Mouse (Mus musculus) urinary bladder, postnatal 4 days (tissue): Measurements from ENCODE around the gene Acss2.

Experiments
- DNase-seq, 2 experiments: peaks; one replicate each; pipeline ENCODE4 v3.0.0; 2021 to 2022; ENCODE audit warnings: low spot score in 2 of 2

Acss2 gene

DNA sequence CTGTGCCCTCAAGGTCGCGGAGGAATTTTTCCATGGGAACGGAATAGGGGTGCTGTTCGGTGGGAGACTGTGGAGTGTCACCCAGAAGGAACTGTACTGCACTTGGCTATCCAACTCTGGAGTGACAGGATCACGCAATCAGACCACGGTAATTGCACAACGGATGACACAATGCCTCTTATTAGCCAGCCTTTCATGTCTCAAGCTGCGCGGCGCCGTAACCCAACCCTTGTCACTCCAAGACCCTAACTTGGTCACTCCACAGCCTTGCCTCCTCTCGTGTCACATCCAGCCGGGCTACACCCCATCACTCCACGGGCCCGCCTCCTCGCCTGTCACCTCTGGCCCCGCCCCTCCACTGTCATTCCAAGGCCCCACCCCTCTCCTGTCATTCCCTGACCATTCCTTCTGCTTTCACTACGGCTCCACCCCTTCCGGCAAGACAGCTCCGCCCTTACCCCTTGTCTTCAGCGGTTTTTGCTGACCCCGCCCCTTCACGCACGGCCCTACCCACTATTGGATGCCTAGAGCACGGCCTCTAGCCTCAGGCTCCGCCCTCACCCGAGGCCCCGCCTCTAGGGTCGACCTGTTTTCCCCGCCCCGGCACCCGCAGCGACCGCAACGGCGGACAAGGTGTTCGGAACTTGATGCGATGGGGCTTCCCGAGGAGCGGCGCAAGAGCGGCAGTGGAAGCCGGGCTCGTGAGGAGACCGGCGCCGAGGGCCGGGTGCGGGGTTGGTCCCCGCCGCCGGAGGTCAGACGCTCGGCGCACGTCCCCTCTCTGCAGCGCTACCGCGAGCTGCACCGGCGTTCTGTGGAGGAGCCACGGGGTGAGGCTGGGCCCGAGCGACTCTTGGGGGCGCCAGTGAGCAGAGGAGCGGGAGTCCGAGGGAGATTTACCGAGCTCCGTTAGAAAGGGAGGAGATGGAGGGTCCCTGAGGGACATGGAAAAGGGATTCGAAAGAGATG lies at the start of gene Acss2, which contains the start of gene Ggt7:
Acss2 (plus strand) TSS at position 494 of the 969 bp plus-strand sequence.
Ggt7 (minus strand) TSS at position 783 of the 969 bp plus-strand sequence.
- peak; percentile 96 to 97 for DNase-seq

DNA sequence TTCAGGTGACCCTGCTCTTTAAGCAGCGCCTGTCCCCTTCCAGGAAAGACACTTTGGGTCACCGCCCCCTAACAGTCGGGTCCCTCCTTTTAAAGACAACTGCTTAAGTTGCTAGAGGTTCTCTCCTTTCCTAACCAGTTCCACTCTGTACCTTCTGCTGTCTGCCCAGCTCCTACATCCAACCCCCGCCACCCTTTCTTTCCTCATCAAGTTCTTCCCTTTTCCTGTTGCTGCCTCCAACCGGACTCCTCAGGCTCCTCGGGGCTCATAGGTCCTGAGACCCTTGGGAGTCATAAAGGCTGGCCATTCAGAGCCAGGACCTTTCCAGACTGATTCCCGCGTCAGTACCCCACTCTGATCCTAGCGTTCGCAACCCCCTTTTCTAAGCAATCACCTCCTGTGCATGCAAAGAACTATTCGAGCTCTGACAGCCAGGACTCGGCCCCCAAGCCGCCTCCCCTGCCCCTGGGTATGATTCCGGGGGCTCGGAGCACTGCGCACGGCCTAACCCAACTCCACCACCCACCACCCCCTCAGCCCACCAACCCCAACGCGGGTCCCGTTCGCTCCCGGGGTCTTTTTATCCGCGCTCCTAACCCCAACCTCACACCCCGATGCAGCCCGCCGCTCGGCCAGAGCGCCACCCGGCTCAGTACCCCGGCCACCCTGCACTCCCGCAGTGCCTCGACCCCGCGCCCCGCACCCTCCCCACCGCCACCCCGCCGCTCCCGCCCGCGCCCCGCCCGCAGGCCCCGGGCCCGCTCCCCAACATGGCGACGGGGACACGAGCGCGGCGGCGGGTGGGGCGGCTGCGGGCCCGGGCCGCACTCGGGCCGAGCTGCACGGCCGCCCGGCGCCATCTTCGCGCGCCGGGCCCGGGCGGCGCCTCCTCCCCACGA lies 44.8 kb upstream of the Acss2 start:
- DNase-seq = peak in 1 of 2 experiments; percentile 32

DNA sequence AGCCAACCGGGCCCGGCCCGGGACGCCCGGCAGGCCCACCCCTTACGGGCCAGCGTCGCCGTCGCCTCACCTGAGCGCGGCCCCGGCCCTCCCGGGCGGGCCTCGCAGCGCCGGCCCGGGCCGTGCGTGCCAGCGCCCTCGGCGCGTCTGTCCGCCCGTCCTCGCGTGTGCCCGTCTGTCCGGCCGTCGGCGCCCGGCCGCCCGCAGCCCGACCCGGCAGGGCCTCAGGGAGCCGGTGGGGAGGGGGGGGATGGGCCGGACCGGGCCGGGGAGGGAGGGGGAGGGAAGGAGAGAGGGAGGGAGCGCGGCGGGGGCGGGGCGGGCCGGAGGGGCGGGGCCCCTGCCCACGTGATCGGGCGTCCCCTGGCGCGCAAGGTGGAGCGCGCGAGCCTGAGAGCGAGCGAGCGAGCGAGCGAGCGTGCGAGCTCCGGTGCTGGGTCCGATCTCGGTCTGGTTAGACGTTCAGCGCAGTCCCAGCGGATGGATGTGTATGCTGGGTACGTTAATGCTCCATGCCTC lies 44.1 kb upstream of the Acss2 start, which contains the start of gene Ncoa6:
Ncoa6 (minus strand) TSS at position 325 of the 519 bp plus-strand sequence.
- DNase-seq = peak; percentile 58 to 72

DNA sequence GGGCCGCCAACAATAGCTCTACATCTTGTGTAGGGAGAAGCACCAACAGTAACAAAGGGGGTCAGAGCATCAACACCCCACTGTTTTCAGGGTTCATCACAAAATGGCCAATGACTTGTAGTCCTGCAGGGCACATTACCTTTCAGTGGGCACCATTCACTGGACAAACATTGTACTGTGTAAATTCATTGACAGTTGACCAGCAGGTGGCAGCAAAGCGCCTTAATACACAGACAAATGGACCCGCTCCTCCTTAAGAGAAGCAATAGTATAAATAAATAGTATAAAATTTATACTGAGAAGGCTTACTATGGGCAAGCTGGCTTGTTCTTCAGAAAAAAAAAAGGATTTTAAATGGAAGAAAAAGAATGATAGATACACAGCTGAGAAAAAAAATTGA lies 35.7 kb upstream of the Acss2 start:
- DNase-seq = peak in 1 of 2 experiments; percentile 71

DNA sequence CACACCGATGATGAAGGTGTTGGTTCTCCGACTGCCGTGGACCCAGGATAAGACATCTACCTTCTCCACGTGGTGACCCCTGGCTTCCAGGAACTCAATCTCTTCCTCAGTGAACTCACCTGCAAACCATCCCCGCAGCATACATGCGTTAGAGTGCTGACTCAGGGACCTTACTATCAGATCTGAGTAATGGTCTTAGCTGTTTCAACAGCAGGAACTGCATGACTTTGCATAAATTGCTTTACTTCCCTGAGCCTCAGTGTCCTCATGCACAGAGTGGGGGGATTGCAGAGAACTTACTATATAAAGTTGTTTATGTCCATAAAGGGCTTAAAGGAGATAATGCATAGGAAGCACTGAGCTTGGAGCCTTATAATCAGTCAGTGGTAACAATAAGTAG lies 26.8 kb upstream of the Acss2 start:
- DNase-seq = no peak

DNA sequence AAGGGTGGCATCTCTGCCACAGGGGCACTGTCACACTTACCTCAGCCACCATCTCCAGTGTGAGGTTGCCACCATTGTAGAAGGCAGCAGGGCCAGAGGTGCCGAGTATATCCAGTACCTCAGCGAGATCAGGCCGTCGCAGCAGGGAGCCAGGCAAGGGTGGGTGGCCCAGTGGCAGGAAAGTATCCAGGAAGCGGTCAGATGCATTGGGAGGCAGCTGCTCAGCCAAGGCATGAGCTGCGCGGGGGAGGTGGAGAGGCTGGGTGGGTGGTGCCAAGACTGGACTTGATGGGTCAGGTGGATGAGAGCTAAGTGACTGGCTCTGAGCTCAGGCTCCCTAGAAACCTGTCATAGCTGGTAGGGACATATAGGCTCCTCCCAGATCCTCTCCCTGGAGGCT lies 15.2 kb upstream of the Acss2 start:
- DNase-seq = no peak

DNA sequence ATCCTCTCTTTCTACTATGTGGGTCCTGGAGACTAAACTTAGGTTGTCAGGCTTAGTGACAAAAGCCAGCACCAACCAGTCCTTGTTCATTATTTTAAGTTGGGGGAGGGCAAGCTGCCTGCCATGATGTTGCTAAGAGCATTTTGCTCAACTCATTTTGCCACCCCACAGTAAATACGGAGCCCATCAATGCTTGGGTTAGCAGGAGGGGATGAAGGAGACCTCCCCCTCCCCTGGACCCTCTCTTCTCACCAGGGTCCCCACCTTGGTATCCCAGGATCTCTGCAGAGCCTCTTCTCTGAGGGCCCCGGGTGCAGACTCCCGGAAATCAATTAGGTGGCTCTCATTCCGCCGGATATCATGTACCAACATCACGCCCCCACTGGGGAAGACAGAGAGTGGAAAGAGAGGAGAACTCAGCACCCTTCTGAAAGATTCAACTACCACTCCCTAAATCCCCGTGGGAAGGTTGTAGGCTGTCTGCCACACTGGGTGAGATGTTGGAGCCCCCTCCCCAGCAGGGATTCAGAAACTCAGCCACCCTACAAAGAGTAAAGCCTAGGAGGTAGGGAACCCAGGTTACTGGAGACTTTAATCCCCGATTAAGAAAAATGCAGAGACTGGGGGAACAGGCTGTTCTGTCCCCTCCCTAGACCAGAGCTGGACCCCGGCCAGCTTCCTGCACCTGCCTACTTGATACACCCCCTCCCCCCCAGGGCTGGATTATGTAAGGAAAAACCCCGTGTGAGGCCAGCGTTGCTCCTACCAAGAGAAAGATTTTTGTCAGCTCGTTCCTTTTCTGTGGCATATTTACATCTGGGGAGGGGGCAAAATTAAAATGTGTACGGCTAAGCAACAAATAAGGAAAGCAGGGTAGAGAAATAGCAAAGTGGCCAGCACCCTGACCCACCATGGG lies 13.1 kb upstream of the Acss2 start:
- no peak for DNase-seq

DNA sequence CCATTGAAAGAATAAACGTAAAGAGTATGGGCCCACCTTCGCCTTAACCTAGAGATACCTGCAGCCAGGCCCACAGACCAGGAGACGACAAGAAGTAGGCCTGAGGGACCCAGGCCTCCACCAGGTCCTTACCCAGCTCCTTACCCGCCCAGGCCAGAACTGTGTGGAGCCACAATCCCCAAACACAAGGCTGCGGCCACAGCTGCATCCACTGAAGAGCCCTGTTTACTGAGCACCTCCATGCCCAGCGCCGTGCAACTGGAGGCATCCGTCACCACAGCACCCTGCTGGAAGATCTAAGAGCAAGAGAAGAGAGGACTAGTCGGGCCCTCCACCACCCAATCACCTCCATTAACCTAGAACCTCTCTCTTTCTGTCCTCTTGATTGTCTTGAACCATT lies 11.9 kb upstream of the Acss2 start:
- DNase-seq = no peak

DNA sequence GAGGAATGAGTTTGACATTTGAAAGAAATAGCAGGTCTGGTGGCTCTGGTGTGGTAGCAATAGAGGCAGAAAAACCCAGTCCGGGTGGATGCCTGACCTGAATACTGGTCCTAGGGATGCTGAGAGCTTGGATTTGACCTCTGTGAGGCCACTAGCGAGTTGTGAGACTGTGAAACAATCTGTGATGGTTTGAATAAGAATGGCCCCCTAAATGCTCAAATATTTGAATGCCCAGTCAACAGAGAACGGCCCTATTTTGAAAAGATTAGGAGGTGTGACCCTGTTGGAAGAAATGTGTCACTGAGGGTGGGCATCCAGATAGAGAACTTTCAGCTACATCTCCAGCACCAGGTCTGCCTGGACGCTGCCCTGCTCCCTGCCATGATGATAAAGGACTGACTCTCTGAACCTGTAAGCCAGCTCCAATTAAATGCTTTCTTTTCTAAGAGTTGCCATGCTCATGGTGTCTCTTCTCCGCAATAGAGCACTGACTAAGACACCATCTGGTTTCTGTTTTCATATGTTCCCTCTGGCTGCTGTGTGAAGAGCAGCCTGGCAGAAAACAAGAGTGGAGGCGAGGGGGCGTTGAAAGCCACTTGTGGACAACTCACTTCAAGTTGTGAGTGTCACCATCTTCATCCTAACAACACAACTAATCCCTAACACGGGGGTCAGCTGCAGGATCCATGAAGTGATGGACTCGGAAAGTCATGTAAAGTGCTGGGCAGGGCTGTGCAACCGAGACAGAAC lies 9.9 kb upstream of the Acss2 start:
- no peak for DNase-seq

DNA sequence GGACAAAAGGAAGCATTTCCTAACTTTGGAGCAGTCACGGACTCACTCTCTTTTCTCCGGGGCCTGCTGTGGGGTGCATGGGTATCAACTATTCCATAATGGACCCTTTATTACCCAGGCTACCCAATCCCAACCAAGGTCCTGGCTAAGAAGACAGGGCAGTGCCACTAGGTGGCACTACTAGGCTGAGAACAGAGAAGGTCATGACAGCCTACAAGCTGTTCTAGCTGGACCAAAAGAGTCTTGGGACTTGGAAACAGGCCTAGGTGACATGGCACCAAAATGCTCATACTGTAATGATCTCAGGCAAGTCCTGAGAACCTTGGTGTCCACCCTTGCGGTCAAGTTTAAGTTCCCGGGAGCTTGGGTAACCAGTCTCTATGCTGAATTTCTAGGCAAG lies 5.3 kb upstream of the Acss2 start:
- no peak for DNase-seq

DNA sequence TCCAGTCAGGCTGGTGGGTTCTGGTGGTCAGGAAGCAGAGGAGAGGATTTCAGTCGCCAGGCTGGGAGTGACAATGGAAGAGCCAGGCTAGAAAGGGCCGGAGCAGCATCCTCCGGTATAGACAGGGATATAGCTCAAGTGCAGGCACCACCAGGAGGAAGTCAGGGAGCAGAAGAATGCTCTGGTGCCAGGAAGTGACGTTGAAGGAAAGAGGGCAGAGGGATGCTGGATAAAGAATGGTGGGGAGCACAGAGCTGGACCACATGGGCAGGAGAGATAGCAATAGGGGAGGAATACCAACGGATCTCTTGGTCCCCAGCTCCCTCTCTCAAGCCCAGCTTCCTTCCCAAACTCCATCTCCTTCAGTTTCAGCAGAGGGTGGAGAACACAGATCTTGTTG lies 4.2 kb upstream of the Acss2 start:
- DNase-seq = no peak

DNA sequence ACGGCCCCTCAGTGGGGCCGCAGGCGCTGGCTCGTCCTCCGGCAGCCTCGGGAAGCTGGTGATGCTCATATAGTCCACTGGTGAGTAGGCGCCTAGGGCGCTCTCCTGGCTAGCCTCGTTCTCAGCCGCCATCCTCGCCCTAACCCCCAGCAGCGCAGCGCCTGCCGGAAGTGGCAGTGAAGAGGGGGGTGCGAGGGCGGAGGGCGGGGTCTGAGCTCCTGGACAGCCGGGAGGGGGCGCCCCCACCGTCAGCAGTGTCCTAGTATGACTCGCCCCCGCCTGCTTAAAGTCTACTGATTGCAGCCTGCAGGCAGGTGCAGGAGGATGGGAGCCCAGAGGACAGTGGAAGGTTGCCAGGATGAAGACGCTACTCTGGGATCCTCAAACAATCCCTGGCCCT lies 3.1 kb upstream of the Acss2 start:
- peak; percentile 55 to 69 for DNase-seq

DNA sequence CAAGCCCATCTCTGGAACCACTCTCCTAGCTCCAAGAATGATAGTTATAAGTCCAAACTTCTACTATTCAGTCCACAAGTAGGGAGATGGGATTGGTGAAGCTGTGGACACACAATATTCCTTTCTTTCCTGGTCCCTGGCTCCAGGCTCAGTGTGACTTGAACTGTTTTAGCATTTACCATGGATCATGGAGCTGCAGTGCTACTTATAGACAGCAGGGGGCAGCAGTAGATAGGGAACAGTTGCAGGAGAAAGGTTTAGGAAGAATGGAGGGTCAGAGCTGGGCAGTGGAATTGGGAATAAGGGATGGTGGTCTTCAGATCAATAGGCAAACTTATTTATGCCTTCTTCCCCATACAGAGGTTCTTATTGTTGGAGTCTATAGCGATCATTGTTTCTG lies 1.8 kb upstream of the Acss2 start:
- DNase-seq = no peak

DNA sequence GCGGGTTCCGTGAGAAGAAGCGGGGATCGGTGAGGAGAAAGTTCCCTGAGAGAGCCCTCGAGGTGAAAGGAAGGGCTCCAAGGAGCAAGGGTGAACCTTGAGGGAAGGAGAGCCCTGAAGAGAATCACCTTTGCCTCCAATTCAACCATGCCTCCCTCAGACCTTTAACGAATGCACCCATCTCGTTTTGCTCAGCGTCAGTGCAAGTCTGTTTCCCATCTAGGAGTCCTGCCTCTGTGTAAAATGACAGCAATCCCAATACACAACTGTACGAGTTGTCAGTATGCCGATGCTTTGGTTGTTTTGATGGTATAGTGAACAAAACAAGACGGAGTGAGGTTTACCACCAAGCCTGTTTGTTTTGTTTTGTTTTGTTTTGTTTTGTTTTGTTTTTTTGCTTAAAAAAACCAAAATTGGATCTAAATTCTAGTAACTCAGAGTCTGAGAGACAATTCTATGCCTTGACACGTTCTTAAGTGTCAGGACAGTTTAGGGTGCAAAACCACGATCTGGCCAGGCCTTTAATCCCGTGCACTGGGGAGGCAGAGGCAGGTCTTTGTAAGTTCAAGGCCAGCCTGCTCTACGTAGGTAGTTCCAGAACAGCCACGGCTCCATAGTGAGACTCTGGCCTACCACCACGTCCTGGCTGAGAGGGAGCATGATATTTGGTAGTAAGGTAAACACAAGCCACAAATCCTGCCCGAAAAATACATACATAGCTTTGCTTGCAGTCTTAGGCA lies 953 bp downstream of the Acss2 start:
- DNase-seq = no peak

DNA sequence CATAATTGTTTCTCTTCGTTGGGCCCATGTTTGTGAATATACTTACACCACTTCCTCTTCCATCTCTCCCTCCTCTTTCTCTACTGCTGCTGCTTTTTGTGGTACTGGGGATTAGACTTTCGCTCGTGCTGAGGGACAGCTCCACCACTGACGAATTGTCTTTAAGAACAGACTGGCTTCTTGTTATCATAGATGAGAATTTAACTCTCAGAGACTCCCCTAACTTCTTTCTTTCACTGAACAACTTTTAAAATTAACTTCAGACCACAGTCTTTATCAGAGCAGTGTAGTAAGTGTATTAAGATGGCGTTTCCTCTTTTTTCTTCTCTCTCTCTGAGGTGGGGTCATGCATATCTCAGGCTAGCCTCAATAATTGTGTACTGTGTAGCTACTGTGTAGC lies 6.0 kb downstream of the Acss2 start:
- DNase-seq = no peak

DNA sequence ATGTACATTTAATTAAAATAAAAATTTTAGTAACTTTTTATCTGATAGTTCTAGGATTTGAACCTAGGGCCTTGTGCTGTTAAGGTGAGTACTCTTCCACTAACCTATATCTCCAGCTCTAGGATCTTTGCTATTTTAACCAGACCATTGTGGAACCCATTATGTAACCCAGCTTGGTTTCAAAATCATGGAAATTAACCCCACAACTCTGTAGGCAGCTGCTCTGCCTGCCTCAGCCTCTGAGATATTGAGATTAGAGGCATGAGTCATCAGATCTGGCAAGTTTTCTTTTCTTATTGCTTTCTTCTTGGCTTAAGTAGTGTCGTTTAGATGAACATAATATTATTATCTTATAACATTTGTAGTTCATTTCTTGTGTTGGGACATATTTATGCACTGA lies 6.6 kb downstream of the Acss2 start:
- no peak for DNase-seq

DNA sequence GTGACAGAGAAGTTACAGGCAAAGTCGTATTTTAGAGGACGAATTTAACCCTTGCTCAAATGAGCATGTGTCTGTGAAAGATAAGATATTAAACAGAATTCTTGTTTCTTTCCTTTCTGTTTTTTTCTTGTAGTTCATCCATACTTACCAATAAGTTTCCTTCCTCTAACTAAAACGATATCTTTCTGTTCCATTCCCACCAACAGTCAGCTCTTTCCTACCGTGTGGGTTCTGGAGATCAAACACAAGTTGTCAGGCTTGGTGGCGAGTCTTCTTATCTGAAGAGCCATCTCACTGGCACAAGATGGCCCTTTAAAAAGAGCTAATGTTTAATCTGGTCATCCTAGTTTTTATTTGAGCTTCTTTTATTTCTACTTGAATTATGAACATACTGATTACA lies 9.6 kb downstream of the Acss2 start:
- DNase-seq = no peak

DNA sequence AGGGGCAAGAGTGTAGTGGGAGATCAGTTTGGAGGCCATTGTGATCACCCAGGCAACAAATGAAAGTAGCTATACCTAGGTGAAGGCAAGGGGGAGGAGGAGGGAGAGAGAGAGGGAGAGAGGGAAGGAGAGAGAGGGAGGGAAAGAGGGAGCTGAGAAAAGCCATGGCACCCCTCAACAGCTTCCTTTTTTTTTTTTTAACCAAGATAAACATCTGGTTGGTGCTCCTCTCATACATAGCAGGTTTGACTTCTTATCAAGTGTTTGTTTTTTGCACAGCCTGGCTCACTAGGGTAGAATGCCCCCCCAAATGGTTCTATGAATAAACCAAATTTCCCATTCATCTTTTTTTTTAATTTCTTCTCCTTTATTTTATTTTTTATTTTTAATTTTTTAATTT lies 18.5 kb downstream of the Acss2 start:
- DNase-seq = no peak

DNA sequence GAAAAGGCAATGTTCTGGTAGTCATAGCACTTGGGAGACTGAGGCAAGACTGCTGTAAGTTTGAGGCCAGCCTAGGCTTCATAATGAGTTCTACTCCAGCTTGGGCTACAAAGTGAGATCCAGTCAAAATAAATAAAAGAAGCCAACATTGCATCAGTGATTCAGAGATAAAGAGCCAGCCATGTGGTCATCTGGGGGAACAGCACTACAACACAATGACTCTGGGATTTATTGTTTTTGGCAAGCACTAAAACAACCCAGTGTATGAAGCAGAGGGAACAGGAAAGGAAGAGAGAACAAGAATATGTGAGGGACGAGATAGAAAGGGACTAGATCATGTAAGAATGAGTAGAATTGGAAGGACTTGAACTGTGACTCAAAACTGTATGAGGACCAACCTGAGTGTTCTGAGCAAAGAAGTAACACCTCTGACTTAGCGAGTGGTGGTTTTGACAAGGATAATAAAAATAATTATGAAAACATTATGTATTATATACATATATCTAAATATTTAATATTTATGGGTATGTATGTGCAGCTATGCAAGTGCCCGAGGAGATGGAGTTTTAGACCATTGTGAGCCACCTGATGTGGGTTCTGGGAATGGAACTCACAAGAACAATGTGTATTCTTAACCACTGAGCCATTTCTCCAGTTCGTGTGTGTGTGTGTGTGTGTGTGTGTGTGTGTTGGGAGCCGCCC lies 20.2 kb downstream of the Acss2 start:
- no peak for DNase-seq
